Mouse (Mus musculus) urinary bladder, postnatal 36 days (tissue): ENCODE results near the gene Usp9y.

Experiments used
- DNase-seq, 2 experiments: peaks; one replicate each; pipeline ENCODE4 v3.0.0; 2022; ENCODE audit warnings: low spot score in 2 of 2, mixed read lengths in 1 of 2

The Usp9y gene

DNA sequence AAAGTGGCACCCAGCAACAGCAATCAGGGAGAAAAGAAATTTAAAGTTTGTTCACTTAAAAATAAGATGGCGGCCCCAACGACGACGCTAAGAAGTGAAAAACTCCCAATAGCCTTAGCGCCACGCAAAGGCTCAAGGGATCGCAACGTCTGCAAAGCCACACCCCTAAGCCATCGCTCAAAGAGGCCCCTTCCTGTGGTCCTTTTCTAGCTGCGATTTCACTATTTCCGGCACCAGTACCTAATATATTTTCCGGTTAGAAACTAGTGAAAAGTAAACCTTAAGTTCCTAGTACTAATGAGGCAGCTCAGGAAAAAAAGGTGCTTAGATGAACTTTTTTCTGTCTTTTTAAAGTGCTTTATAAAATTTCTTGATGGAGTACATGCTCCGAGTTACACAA lies at the start of gene Usp9y:
TSS of gene Usp9y (minus strand) at position 101 of the 400 bp plus-strand sequence.
- no peak for DNase-seq

DNA sequence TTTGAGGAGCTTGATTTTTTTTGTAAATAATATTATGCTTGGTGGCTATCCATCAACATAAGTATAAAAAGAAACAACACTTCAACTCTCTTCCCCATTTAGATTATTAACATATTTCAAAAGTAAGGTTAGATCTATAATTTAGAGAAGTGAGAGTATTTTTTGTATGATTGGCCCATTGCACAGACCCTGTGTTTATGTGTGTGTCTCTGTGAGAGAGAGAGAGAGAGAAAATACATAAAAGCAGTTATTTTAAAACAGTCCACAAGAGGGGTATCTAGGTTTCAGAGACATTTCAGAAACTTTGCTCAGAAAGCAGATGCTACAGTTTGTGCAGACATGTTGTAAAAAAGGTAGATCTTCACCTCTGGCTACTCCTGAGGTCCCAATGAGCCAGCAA lies 165.9 kb downstream of the Usp9y start:
- DNase-seq = no peak

DNA sequence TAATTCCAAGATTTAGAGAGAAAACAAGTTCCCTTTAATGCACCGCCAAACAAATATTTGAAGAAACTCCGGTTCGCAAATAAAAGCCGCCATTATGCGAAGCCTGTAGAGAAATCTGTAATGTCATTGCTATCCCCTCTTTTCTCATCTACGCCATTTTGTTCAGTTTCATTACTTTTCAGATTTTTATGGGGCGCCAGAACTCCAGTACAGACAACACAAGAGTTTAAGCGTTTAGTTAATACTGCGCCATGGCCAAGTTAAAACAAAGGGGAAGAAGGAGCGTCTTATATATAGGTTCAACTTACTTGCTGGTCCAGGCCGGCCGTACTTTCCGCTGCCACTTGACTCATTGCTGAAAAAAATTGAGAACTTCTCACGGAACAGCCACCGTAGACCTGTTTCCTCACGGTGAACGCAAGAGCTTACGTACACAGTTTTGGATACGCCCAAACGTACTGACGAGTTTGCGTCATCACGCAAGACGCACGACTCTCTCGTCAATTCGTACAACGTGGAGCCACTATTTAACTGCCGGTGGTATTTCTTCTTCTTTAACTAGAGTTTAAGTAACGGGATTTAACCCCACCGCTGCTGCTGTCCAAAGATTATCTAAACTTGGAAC lies 173.3 kb downstream of the Usp9y start, which contains the start of gene Ddx3y:
TSS of gene Ddx3y (minus strand) at position 459 of the 625 bp plus-strand sequence.
- DNase-seq = peak in 1 of 2 experiments; percentile 50

DNA sequence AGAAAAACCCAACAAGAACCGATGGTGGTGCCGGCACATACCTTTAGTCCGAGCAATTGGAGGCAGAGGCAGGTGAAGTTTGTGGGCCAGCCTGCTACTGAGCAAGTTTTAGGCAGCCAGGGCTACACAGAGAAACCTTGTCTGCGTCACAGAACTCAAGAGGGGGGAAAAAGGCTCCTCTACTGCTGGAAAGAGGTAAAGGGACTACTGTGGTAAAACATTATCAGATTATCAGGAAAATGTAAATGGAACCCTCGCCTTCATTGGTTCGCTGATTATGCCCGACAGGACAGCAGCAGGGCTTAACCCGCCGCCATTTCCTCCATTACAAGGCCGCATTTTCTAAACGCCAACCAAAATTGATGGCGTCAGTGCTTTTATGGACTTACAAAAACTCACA lies 173.8 kb downstream of the Usp9y start:
- peak in 1 of 2 experiments; percentile 13 for DNase-seq
